Mouse (Mus musculus) heart, postnatal 14 days (tissue): Measurements from ENCODE around the gene Tmem210. TPM values are rescaled to one million over a fixed set of nuclear protein-coding genes. Genes with fewer than 3 reads are reported as not detected.
"Not testable (repeated sequence)": the region's sequence is repeated elsewhere in the genome, so short reads cannot be mapped to it uniquely, and the experiment has no call there.

Source experiments
- DNase-seq, 2 experiments: peaks; one replicate each; pipeline ENCODE4 v3.0.0; 2021 to 2022
- intact Hi-C: fragments of 180-260 bp; cut with DNase I; formaldehyde crosslinking; loops from one replicate; pipeline ENCODE4 v1.15.1; 2025
- long read RNA-seq, 2 experiments: library from polyadenylated mRNA; stranded (forward); transcript quantifications; one replicate each; pipeline ENCODE4 v2.0.0; 2021
- total RNA-seq, 2 experiments: library from RNA; stranded (reverse); gene quantifications; 2 replicates each; pipeline ENCODE4 v1.2.3; 2021

Tmem210 gene
- not detected for total RNA-seq
- long read RNA-seq, experiment 1, result 0 reads
- long read RNA-seq, experiment 2, result 0 reads

GRCm38 (mm10) chr2:25287927-25288649 lies at the start of gene Tmem210:
Tmem210 (plus strand) TSS chr2:25288145.
- intact Hi-C loops, result no loop called here
- no peak for DNase-seq

GRCm38 (mm10) chr2:25239766-25240165 lies 48.2 kb upstream of the Tmem210 start:
- intact Hi-C loops, result no loop called here
- DNase-seq, result no peak

- intact Hi-C loops, result no loop called here
- no peak for DNase-seq
Measured at GRCm38 (mm10) chr2:25240310-25240709, 47.6 kb upstream of the Tmem210 start.

- intact Hi-C loops, result no loop called here
- DNase-seq, result peak; percentile 43 to 66
Measured at GRCm38 (mm10) chr2:25240723-25241437, 47.1 kb upstream of the Tmem210 start.

GRCm38 (mm10) chr2:25241438-25241775 lies 46.5 kb upstream of the Tmem210 start:
- DNase-seq, result no peak
- intact Hi-C loops, result no loop called here

- no peak for DNase-seq
- intact Hi-C loops, result no loop called here
Measured at GRCm38 (mm10) chr2:25242101-25242506, 45.8 kb upstream of the Tmem210 start, which contains the start of the genes Rnf208 and Cysrt1. Rnf208 (plus strand) TSS chr2:25242255. Cysrt1 (minus strand) TSS chr2:25242452.

GRCm38 (mm10) chr2:25243342-25243741 lies 44.6 kb upstream of the Tmem210 start:
- intact Hi-C loops, result no loop called here

GRCm38 (mm10) chr2:25244144-25244543 lies 43.8 kb upstream of the Tmem210 start:
- DNase-seq, result no peak
- intact Hi-C loops, result no loop called here

More at GRCm38 (mm10) chr2:25243342-25243741, 44.6 kb upstream of the Tmem210 start:
- DNase-seq, result no peak

- DNase-seq, result no peak
- intact Hi-C loops, result no loop called here
Measured at GRCm38 (mm10) chr2:25246183-25247072, 41.5 kb upstream of the Tmem210 start, which contains the start of gene AL732309.1. AL732309.1 (minus strand) TSS chr2:25246863.

GRCm38 (mm10) chr2:25252331-25252730 lies 35.6 kb upstream of the Tmem210 start:
- intact Hi-C loops, result loop anchor here (2.0 to 5.0 kb wide), 2 partner anchors 24 to 155 kb away; partner anchors contain the start of gene Noxa1
- DNase-seq, result no peak

GRCm38 (mm10) chr2:25255284-25255779 lies 32.6 kb upstream of the Tmem210 start, which contains the start of gene Tmem203:
Tmem203 (plus strand) TSS chr2:25255439.
- intact Hi-C loops, result loop anchor here (2.0 kb wide), 1 partner anchor 61 kb away; no protein-coding TSS in a partner anchor
- DNase-seq, result peak; percentile 85 to 89

- intact Hi-C loops, result not testable (repeated sequence)
- peak; percentile 44 to 64 for DNase-seq
Measured at GRCm38 (mm10) chr2:25256443-25257109, 31.4 kb upstream of the Tmem210 start.

- intact Hi-C loops, DNase-seq: not testable (repeated sequence)
Measured at GRCm38 (mm10) chr2:25257250-25257649, 30.7 kb upstream of the Tmem210 start.

- intact Hi-C loops, result no loop called here
- DNase-seq, result no peak
Measured at GRCm38 (mm10) chr2:25258887-25259286, 29.1 kb upstream of the Tmem210 start.

- intact Hi-C loops, result no loop called here
- no peak for DNase-seq
Measured at GRCm38 (mm10) chr2:25261870-25262269, 26.1 kb upstream of the Tmem210 start.

- intact Hi-C loops, result no loop called here
- peak; percentile 92 to 93 for DNase-seq
Measured at GRCm38 (mm10) chr2:25262291-25262767, 25.6 kb upstream of the Tmem210 start, which contains the start of gene Tprn. Tprn (plus strand) TSS chr2:25262618.

- DNase-seq, result peak; percentile 33 to 46
- intact Hi-C loops, result no loop called here
Measured at GRCm38 (mm10) chr2:25262795-25263622, 24.9 kb upstream of the Tmem210 start.

- DNase-seq, result no peak
- intact Hi-C loops, result no loop called here
Measured at GRCm38 (mm10) chr2:25263623-25264285, 24.2 kb upstream of the Tmem210 start.
